Mouse (Mus musculus) midbrain, embryonic 16.5 days (tissue): Measurements from ENCODE around the gene Rgsl1. TPM values are rescaled to one million over a fixed set of nuclear protein-coding genes. Genes with fewer than 3 reads are reported as not detected.
A peak's percentile ranks its signal among the peaks of the same experiment; 100 is the strongest.
"Not testable (repeated sequence)": the region's sequence is repeated elsewhere in the genome, so short reads cannot be mapped to it uniquely, and the experiment has no call there.

Experiments used
- ATAC-seq: fragments of 200-750 bp; cut with Nextera tagmentation; 2 replicates; pipeline ENCODE4 v1.8.0; 2017; ENCODE audit warnings: moderate TSS enrichment
- H3K27ac ChIP-seq: fragments of 300-500 bp; sonication (generic); 2 replicates; pipeline ENCODE4 v1.5.1; 2014; ENCODE audit warnings: mild to moderate bottlenecking, low read length, mixed read lengths
- H3K27me3 ChIP-seq: fragments of 300-500 bp; sonication (generic); 2 replicates; pipeline ENCODE4 v1.6.1; 2014; ENCODE audit warnings: low read depth, low read length, mixed read lengths; ENCODE audit not compliant: control insufficient read depth, insufficient read depth
- H3K36me3 ChIP-seq: fragments of 300-500 bp; sonication (generic); 2 replicates; pipeline ENCODE4 v1.6.1; 2014; ENCODE audit warnings: mild to moderate bottlenecking, low read length, moderate library complexity, mixed read lengths; ENCODE audit not compliant: control insufficient read depth, insufficient read depth
- H3K4me1 ChIP-seq: fragments of 300-500 bp; sonication (generic); 2 replicates; pipeline ENCODE4 v1.6.1; 2014; ENCODE audit warnings: mild to moderate bottlenecking, low read length, mixed read lengths; ENCODE audit not compliant: control insufficient read depth, insufficient read depth
- H3K4me2 ChIP-seq: fragments of 300-500 bp; sonication (generic); 2 replicates; pipeline ENCODE4 v1.6.1; 2014; ENCODE audit warnings: mild to moderate bottlenecking, low read length, mixed read lengths
- H3K4me3 ChIP-seq: fragments of 300-500 bp; sonication (generic); 2 replicates; pipeline ENCODE4 v1.5.1; 2014; ENCODE audit warnings: low read depth, mild to moderate bottlenecking, low read length, moderate library complexity, mixed read lengths
- H3K9ac ChIP-seq: fragments of 300-500 bp; sonication (generic); 2 replicates; pipeline ENCODE4 v1.6.1; 2014; ENCODE audit warnings: low read depth, low read length, mixed read lengths
- H3K9me3 ChIP-seq: fragments of 300-500 bp; sonication (generic); replicated peaks from 2 replicates; pipeline ENCODE4 v1.6.1; 2014; ENCODE audit warnings: mild to moderate bottlenecking, low read length, mixed read lengths; ENCODE audit not compliant: control insufficient read depth, poor library complexity, severe bottlenecking
- WGBS: fragments of 180-500 bp; shearing (Covaris S2); extraction: QIAGEN DNeasy Blood & Tissue Kit; methylation state at CpG from one replicate; pipeline ENCODE4 v1.1.7; 2014; 5-methylcytosine and 5-hydroxymethylcytosine counted together
- polyA plus RNA-seq: library from polyadenylated mRNA; unstranded; fragments of >200 nt; fragmentation: Nextera tagmentation; extraction: Ambion mirVana; gene quantifications from 2 replicates; pipeline ENCODE4 v1.2.1, GENCODE M21; 2015

The Rgsl1 gene
- 0.10 and 0.19 TPM in 2 replicates for polyA plus RNA-seq

DNA sequence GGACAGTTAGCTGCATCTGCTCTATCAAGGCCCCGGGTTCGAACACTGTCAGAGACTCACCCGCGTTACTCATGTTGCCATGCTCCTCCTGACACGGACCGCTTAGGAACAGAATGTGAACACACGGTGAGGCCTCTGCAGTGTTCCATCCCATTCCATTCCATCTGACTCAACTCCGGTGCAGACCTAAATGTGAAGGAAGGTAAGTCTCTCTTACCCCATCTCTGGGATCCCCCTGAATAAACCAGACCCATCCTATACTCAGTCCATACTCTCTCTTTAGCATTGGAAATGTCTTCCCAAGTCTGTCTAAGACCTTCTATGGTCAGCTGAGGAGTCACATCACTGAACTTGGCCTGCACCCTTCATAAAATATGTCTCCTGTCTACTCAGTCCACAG lies at the start of gene Rgsl1:
Rgsl1 (minus strand) TSS at position 101 of the 400 bp plus-strand sequence.
- Histone ChIP-seq H3K9ac (no peak within 1 kb of the TSS), H3K4me3 (no peak within 1 kb of the TSS), H3K27me3 (no peaks in the 10 kb centered on the region), H3K9me3 (no peaks in the 10 kb centered on the region), H3K27ac (no peak within 1 kb of the TSS), H3K4me1 (no peaks in the 10 kb centered on the region), H3K4me2 (no peak within 1 kb of the TSS), H3K36me3 (no peaks in the 10 kb centered on the region)
- ATAC-seq: no peak
- WGBS: over 99% methylated on average over 8 of the region's 8 CpGs

DNA sequence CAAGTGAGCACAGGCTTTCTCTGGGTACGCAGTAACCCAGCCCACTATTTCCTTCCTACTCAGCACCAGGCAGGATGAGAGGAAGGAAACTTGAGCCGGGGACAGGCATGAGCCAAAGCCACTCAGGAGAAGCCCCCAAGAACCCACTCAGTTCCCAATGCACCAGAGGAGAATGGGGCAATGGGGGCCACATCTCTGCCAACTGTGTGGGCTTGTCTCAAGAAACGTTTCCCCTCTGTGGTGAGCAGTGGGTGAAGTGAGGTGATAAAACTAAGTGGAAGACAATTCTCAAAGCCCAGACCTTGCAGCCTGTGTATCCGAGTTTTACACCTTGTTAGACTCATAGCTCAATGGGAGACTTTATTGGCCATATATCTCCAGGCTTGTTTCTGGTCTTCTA lies 47.5 kb upstream of the Rgsl1 start, which contains the start of gene Teddm1a:
Teddm1a (plus strand) TSS at position 301 of the 400 bp plus-strand sequence.
- Histone ChIP-seq H3K9ac (no peak within 1 kb of the TSS), H3K4me2 (no peak within 1 kb of the TSS), H3K36me3 (no peaks in the 10 kb centered on the region), H3K9me3 (no peaks in the 10 kb centered on the region), H3K27ac (no peak within 1 kb of the TSS), H3K4me3 (no peak within 1 kb of the TSS), H3K27me3 (peaks cover 4% of the 10 kb centered on the region; the same call in 1 of the 2 replicates), H3K4me1 (peaks cover 3% of the 10 kb centered on the region; the same call in 1 of the 2 replicates)
- 70% methylated on average over 4 of the region's 4 CpGs for WGBS
- no peak for ATAC-seq

DNA sequence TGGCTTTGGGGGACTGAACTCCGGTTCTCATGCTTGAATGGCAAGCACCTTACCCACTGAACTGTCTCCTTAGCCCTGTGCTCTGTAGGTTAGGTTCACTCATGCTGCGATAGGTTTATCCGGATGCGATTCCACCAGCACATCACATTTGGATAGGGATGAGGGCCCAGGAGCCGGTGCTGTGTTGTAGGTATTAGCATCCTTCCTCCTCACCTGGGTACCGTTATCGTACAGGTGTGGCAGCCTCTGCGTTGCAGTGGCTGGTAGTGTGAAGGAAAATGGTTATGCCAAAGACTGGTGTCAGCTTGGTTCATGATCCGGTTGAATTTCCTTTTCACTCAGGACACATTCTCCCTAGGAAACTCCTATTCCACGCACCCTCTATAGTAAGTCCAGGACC lies 46.2 kb upstream of the Rgsl1 start:
- Histone ChIP-seq H3K4me2 (no peak overlapping the region), H3K9me3 (no peaks in the 10 kb centered on the region), H3K27me3 (peaks cover 4% of the 10 kb centered on the region; the same call in 1 of the 2 replicates), H3K9ac (no peak overlapping the region), H3K36me3 (no peaks in the 10 kb centered on the region), H3K4me3 (no peak overlapping the region), H3K27ac (no peak overlapping the region), H3K4me1 (peaks cover 4% of the 10 kb centered on the region; the same call in 1 of the 2 replicates)
- 92% methylated on average over 10 of the region's 10 CpGs for WGBS
- no peak for ATAC-seq

DNA sequence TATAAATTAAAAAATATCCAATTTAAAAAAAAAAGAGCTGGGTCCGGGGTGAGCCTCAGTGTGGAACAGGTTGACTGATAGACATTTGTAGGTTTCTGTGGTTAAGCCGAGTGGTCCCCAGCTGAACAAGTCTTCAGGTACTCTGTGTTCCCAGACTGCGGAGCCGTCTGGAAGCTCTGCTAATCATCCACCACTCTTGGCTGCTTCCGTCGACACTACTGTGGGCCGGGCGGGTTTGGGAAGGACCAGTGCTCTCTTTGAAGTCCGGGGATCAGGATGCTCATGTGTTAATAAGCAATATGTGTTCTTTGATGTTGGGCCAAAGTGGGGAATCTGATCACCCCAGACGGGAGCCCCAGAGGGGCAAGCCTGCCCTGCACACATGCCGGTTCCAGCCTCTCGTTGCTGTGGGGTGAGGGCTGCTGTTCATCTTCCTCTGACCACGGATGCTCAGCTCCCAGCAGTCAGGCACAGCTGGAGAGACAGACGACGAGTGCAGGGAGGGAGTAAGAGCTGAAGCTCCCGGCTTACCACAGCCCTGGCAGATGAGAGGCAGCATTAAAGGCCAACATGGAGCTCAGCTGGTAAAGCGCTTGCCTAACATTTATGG lies 42.2 kb upstream of the Rgsl1 start:
- 32% methylated on average over 17 of the region's 17 CpGs for WGBS
- H3K4me2 ChIP-seq: no peak overlapping the region
- peaks cover 3% of the 10 kb centered on the region; the same call in 1 of the 2 replicates for H3K4me1 ChIP-seq
- ATAC-seq: peak; percentile 76
- no peaks in the 10 kb centered on the region for H3K27me3 ChIP-seq
- 0 out of 2 replicates have a peak overlapping the region, but pooled peaks have one; percentile 22 for H3K27ac ChIP-seq
- no peaks in the 10 kb centered on the region for H3K36me3 ChIP-seq
- H3K4me3 ChIP-seq: no peak overlapping the region
- no peaks in the 10 kb centered on the region for H3K9me3 ChIP-seq
- H3K9ac ChIP-seq: 0 out of 2 replicates have a peak overlapping the region, but pooled peaks have one; percentile 41

DNA sequence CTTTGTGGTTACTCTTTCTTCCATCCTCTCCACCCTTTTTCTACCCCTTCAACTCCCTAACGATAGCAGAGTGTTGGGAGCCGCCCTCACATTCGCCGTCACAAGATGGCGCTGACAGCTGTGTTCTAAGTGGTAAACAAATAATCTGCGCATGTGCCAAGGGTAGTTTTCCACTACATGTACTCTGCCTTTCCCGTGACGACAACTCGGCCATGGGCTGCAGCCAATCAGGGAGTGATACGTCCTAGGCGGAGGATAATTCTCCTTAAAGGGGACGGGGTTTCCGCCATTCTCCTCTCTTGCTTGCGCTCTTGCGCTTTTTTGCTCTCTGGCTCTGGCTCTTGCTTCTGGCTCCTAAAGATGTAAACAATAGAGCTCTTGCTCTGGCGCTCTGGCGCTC lies 36.4 kb upstream of the Rgsl1 start:
- not testable (repeated sequence) for H3K4me1 ChIP-seq, H3K36me3 ChIP-seq, H3K9ac ChIP-seq, H3K4me2 ChIP-seq, ATAC-seq, H3K27ac ChIP-seq, H3K27me3 ChIP-seq, H3K9me3 ChIP-seq, H3K4me3 ChIP-seq
- 97% methylated on average over 17 of the region's 17 CpGs for WGBS

DNA sequence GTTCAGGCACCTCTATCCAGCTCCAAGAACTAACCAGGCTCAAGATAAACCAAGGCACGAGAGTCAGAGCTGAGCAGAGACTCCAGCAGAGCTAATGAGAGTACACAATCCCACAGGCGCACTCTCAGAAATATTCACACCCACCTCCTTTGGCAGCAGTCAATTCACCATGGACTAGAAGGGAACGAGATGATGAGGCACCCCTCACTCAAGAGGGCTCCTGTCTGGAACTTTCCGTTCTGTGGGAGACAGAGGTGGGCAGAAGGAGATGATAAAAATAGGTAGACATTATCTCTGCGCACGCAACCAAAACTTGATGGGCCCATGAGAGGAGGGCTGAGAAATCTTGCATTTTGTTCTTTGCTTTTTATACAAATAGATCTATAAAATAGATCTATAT lies 30.1 kb upstream of the Rgsl1 start, which contains the start of gene Teddm1b:
Teddm1b (plus strand) TSS at position 301 of the 400 bp plus-strand sequence.
- no peaks in the 10 kb centered on the region for H3K4me1 ChIP-seq
- no peaks in the 10 kb centered on the region for H3K27me3 ChIP-seq
- H3K9me3 ChIP-seq: no peaks in the 10 kb centered on the region
- H3K36me3 ChIP-seq: no peaks in the 10 kb centered on the region
- no peak within 1 kb of the TSS for H3K4me3 ChIP-seq
- H3K4me2 ChIP-seq: no peak within 1 kb of the TSS
- H3K27ac ChIP-seq: no peak within 1 kb of the TSS
- WGBS: 89% methylated on average over 6 of the region's 6 CpGs
- H3K9ac ChIP-seq: no peak within 1 kb of the TSS
- no peak for ATAC-seq

DNA sequence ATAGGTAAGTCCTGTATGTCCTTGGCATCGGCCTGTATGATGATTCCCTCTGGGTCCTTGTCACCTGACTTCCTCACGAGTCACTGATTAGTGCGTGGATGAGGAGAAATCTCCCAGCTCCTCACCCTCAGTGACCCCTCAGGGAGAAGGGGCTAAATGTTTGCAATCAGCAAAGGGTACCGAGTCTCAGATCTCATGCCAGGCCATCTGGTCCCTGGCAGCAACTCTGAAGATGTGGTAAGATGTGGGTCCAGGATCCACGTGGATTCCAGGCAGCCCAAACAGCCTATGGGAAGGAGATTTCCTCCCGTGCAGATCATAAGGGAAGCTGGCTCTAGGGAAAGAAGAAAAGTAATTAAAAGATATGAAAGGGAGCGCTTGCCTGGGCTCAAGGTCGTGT lies 12.0 kb upstream of the Rgsl1 start:
- no peak overlapping the region for H3K4me3 ChIP-seq
- no peak overlapping the region for H3K9ac ChIP-seq
- no peaks in the 10 kb centered on the region for H3K9me3 ChIP-seq
- WGBS: 72% methylated on average over 8 of the region's 8 CpGs
- H3K4me1 ChIP-seq: no peaks in the 10 kb centered on the region
- no peak overlapping the region for H3K4me2 ChIP-seq
- ATAC-seq: no peak
- H3K36me3 ChIP-seq: no peaks in the 10 kb centered on the region
- H3K27ac ChIP-seq: no peak overlapping the region
- no peaks in the 10 kb centered on the region for H3K27me3 ChIP-seq

DNA sequence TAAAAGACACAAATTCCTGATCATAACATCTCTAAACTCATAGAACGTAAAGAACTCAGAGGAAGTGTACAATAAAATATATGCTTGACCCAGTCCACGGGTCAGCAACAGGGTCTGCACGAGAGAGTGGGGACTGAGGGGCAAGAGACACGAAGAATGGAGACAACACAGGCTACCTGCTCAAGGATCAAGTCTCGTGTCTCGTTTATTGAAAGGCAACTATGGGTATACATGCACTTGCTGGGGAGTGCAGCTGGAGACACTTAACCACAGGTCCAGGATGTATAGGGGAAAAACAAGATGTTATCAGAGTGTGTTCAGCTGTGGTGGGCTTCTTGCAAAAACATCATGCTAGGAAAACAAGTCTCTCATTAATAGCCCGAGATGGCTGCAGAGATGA lies 8.8 kb upstream of the Rgsl1 start:
- H3K9me3 ChIP-seq, H3K4me3 ChIP-seq, H3K27ac ChIP-seq, H3K4me2 ChIP-seq, ATAC-seq, H3K4me1 ChIP-seq, H3K27me3 ChIP-seq, H3K36me3 ChIP-seq, H3K9ac ChIP-seq: not testable (repeated sequence)
- 84% methylated on average over 7 of the region's 7 CpGs for WGBS

DNA sequence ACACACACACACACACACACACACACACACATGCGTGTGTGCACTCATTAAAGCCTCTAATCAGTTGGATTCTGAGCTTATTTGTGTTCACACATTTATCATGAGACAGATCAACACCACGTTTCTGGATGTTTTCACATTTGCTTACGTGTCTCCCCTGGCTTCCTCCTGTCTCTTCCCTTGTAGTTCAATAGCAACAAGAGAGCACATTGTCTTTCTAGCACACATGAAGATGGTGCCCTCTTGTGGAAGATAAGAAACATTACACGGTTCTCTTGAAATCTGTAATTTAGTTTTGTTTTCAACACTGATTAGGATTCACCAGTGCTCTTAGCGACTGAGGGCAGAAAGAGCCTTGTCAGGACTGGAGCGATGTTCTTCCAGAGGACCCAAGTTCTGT lies 2.9 kb upstream of the Rgsl1 start:
- peak; percentile 62; the same call in 1 of the 2 replicates for ATAC-seq
- 30% methylated on average over 6 of the region's 6 CpGs for WGBS
- H3K4me2 ChIP-seq: no peak overlapping the region
- H3K27ac ChIP-seq: no peak overlapping the region
- H3K36me3 ChIP-seq: no peaks in the 10 kb centered on the region
- no peaks in the 10 kb centered on the region for H3K9me3 ChIP-seq
- no peak overlapping the region for H3K4me3 ChIP-seq
- H3K9ac ChIP-seq: no peak overlapping the region
- no peaks in the 10 kb centered on the region for H3K4me1 ChIP-seq
- H3K27me3 ChIP-seq: no peaks in the 10 kb centered on the region
